Mouse (Mus musculus) brain, embryonic 14.5 days (tissue): ENCODE results near the gene Bicc1.

Experiments
- CTCF ChIP-seq: fragments of 200-500 bp; IDR thresholded peaks from 2 replicates; pipeline ENCODE4 v1.5.1; 2012; ENCODE audit warnings: inconsistent platforms, mild to moderate bottlenecking, moderate library complexity, borderline replicate concordance; ENCODE audit not compliant: insufficient read depth, insufficient read length; ENCODE audit errors: extremely low read depth
- POLR2A ChIP-seq: fragments of 200-500 bp; IDR thresholded peaks from 2 replicates; pipeline ENCODE4 v1.6.1; 2012; ENCODE audit warnings: mild to moderate bottlenecking, inconsistent platforms, borderline replicate concordance; ENCODE audit not compliant: poor library complexity, insufficient read depth, insufficient read length, severe bottlenecking; ENCODE audit errors: extremely low read depth

DNA sequence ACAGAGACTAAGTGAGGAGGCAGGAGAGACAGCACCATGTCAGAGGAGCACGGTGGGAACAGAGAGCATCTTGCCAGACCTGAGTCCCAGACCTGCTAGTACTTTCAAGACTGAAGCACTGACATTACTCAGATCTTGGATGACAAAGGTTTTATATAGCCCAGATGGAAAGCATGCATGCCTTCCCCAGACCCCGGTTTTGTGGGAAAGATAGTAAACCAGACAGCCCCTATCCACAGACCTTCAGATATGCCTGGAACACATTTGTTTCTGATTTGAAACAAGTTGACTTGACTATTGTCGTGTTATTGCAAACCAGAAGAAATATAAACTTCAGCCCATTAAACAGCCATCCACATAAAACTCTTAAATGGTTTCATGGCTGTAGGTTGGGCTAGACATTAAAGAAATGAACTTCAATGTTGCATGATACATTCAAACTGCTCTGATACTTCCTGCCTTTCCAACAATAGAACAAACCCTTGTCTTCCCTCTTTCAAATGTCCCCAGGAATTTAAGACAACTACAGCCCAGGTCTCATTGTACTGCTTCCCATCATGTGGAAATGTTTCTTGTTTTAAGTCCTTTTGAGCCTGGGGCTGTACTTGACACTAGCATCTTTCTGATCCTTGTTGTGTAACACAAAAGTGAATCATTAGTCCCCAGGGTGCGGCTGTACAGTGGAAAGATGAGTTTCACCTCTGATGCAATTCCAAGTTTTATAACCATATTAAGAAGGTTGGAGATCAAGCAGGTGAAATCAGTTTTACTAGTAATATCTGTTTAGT is 72.7 kb downstream of the Bicc1 start:
- TF ChIP-seq CTCF (no peak), POLR2A (no peak)
